Mouse (Mus musculus) forebrain, postnatal 0 days (tissue): ENCODE data around the gene Tmub2. TPM values are rescaled to one million over a fixed set of nuclear protein-coding genes. Genes with fewer than 3 reads are reported as not detected.

Source experiments
- ATAC-seq: fragments of 200-750 bp; cut with Nextera tagmentation; 2 replicates; pipeline ENCODE4 v1.8.0; 2017; ENCODE audit warnings: mild to moderate bottlenecking, moderate library complexity
- DNase-seq: peaks from one replicate; pipeline ENCODE4 v3.0.0-alpha.2; 2015
- H3K27ac ChIP-seq: fragments of 300-500 bp; sonication (generic); 2 replicates; pipeline ENCODE4 v1.5.1; 2014; ENCODE audit warnings: low read depth, mild to moderate bottlenecking, antibody characterized with exemption, low read length, moderate library complexity, mixed read lengths
- H3K27me3 ChIP-seq: fragments of 300-500 bp; sonication (generic); 2 replicates; pipeline ENCODE4 v1.6.1; 2014; ENCODE audit warnings: mild to moderate bottlenecking, low read length, mixed read lengths; ENCODE audit not compliant: insufficient read depth
- H3K36me3 ChIP-seq: fragments of 300-500 bp; sonication (generic); 2 replicates; pipeline ENCODE4 v1.6.1; 2014; ENCODE audit warnings: mild to moderate bottlenecking, moderate library complexity; ENCODE audit not compliant: insufficient read depth
- H3K4me1 ChIP-seq: fragments of 300-500 bp; sonication (generic); 2 replicates; pipeline ENCODE4 v1.6.1; 2014; ENCODE audit warnings: antibody characterized with exemption; ENCODE audit not compliant: insufficient read depth
- H3K4me2 ChIP-seq: fragments of 300-500 bp; sonication (generic); 2 replicates; pipeline ENCODE4 v1.6.1; 2014; ENCODE audit warnings: low read depth, mild to moderate bottlenecking, moderate library complexity
- H3K4me3 ChIP-seq: fragments of 300-500 bp; sonication (generic); 2 replicates; pipeline ENCODE4 v1.5.1; 2014; ENCODE audit warnings: low read depth, low read length, mixed read lengths
- H3K9ac ChIP-seq: fragments of 300-500 bp; sonication (generic); 2 replicates; pipeline ENCODE4 v1.6.1; 2014; ENCODE audit warnings: mild to moderate bottlenecking
- H3K9me3 ChIP-seq: fragments of 300-500 bp; sonication (generic); 2 replicates; pipeline ENCODE4 v1.6.1; 2016; ENCODE audit warnings: low read length
- CTCF ChIP-seq: sonication (generic); IDR thresholded peaks from 2 replicates; pipeline ENCODE4 v1.5.1; 2016; ENCODE audit warnings: antibody characterized with exemption, control low read depth, low read depth
- WGBS: fragments of 180-500 bp; shearing (Covaris S2); extraction: QIAGEN DNeasy Blood & Tissue Kit; methylation state at CpG from one replicate; pipeline ENCODE4 v1.1.7; 2014; 5-methylcytosine and 5-hydroxymethylcytosine counted together
- polyA plus RNA-seq: library from polyadenylated mRNA; unstranded; fragments of >200 nt; fragmentation: Nextera tagmentation; extraction: Ambion mirVana; gene quantifications from 2 replicates; pipeline ENCODE4 v1.2.1, GENCODE M21; 2015
- total RNA-seq: library from RNA; depleted of rRNA; stranded (reverse); fragments of >200 nt; gene quantifications from 2 replicates; pipeline ENCODE4 v1.2.3, GENCODE M21; 2014

Gene Tmub2
- total and polyA plus RNA-seq, 2 experiments from 2014 or later, result 67.0 to 72.5 TPM

GRCm38 (mm10) chr11:102308104-102308503 lies 23.4 kb downstream of the Tmub2 start:
- H3K27ac ChIP-seq, result no peak overlapping the region
- no peak for TF ChIP-seq CTCF
- no peak for ATAC-seq
- H3K9ac ChIP-seq, result no peak overlapping the region
- 87% methylated on average over 9 of the region's 9 CpGs for WGBS
- H3K9me3 ChIP-seq, result no peaks in the 10 kb centered on the region
- H3K4me2 ChIP-seq, result no peak overlapping the region
- H3K27me3 ChIP-seq, result no peaks in the 10 kb centered on the region
- H3K4me3 ChIP-seq, result no peak overlapping the region
- H3K36me3 ChIP-seq, result peaks cover 47% of the 10 kb centered on the region
- no peaks in the 10 kb centered on the region for H3K4me1 ChIP-seq
- DNase-seq, result no peak

GRCm38 (mm10) chr11:102308979-102309378 lies 24.2 kb downstream of the Tmub2 start:
- Histone ChIP-seq H3K36me3 (peaks cover 55% of the 10 kb centered on the region), H3K4me3 (peak overlapping the region; percentile 12; the same call in 1 of the 2 replicates), H3K27ac (0 out of 2 replicates have a peak overlapping the region, but pooled peaks have one; percentile 40), H3K4me2 (peak overlapping the region; percentile 50), H3K4me1 (no peaks in the 10 kb centered on the region), H3K9ac (peak overlapping the region; percentile 22), H3K27me3 (no peaks in the 10 kb centered on the region), H3K9me3 (no peaks in the 10 kb centered on the region)
- ATAC-seq, result peak; percentile 96
- peak; percentile 97 for TF ChIP-seq CTCF
- WGBS, result under 1% methylated on average over 26 of the region's 27 CpGs
- peak; percentile 97 for DNase-seq

- ATAC-seq (no peak), DNase-seq (no peak)
- no peaks in the 10 kb centered on the region for H3K27me3 ChIP-seq
- no peak overlapping the region for H3K9ac ChIP-seq
- H3K4me3 ChIP-seq, result no peak overlapping the region
- no peak overlapping the region for H3K27ac ChIP-seq
- H3K4me1 ChIP-seq, result no peaks in the 10 kb centered on the region
- no peak for TF ChIP-seq CTCF
- H3K36me3 ChIP-seq, result peaks cover 65% of the 10 kb centered on the region
- H3K9me3 ChIP-seq, result no peaks in the 10 kb centered on the region
- WGBS, result 88% methylated on average over 22 of the region's 22 CpGs
- H3K4me2 ChIP-seq, result no peak overlapping the region
Observed at GRCm38 (mm10) chr11:102309821-102310617, 25.3 kb downstream of the Tmub2 start.

- 46% methylated on average over 38 of the region's 38 CpGs for WGBS
- Histone ChIP-seq H3K4me1 (peaks cover 6% of the 10 kb centered on the region; the same call in 1 of the 2 replicates), H3K27ac (no peak overlapping the region), H3K36me3 (peaks cover 69% of the 10 kb centered on the region), H3K27me3 (no peaks in the 10 kb centered on the region), H3K9ac (no peak overlapping the region), H3K9me3 (no peaks in the 10 kb centered on the region), H3K4me3 (no peak overlapping the region), H3K4me2 (no peak overlapping the region)
- TF ChIP-seq CTCF, result no peak
- ATAC-seq, result no peak
- no peak for DNase-seq
Observed at GRCm38 (mm10) chr11:102310768-102311695, 26.3 kb downstream of the Tmub2 start.

- no peaks in the 10 kb centered on the region for H3K27me3 ChIP-seq
- no peaks in the 10 kb centered on the region for H3K9me3 ChIP-seq
- H3K4me1 ChIP-seq, result peaks cover 9% of the 10 kb centered on the region; the same call in 1 of the 2 replicates
- H3K4me2 ChIP-seq, result no peak overlapping the region
- H3K27ac ChIP-seq, result no peak overlapping the region
- WGBS, result 84% methylated on average over 4 of the region's 4 CpGs
- DNase-seq (no peak), ATAC-seq (no peak)
- no peak overlapping the region for H3K9ac ChIP-seq
- no peak overlapping the region for H3K4me3 ChIP-seq
- TF ChIP-seq CTCF, result no peak
- peaks cover 60% of the 10 kb centered on the region for H3K36me3 ChIP-seq
Observed at GRCm38 (mm10) chr11:102311966-102312365, 27.2 kb downstream of the Tmub2 start.

GRCm38 (mm10) chr11:102312586-102312985 lies 27.9 kb downstream of the Tmub2 start:
- Histone ChIP-seq H3K27me3 (no peaks in the 10 kb centered on the region), H3K9me3 (no peaks in the 10 kb centered on the region), H3K4me1 (peaks cover 9% of the 10 kb centered on the region; the same call in 1 of the 2 replicates), H3K4me3 (no peak overlapping the region), H3K9ac (no peak overlapping the region), H3K36me3 (peaks cover 54% of the 10 kb centered on the region), H3K4me2 (no peak overlapping the region), H3K27ac (no peak overlapping the region)
- DNase-seq (no peak), ATAC-seq (no peak)
- 89% methylated on average over 6 of the region's 6 CpGs for WGBS
- TF ChIP-seq CTCF, result no peak

DNA sequence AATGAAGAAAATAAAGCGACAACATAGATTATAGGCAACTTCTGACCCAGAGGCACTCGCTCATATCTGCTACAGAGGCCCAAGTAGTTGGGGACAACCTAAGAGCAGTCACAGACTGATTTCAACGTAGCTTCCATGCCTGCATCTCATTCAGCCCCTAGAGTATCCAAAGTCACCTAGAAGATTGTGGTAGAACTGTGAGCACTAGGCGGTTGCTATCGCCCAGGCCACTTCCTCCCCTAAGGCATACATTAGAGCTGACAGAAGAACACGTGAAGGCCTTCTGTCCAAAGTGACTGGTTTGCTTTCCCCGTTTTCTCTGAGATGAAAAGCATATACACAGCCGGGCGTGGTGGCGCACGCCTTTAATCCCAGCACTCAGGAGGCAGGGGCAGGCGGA lies 29.6 kb downstream of the Tmub2 start:
- ATAC-seq (no peak), DNase-seq (no peak)
- Histone ChIP-seq H3K36me3 (peaks cover 48% of the 10 kb centered on the region), H3K4me3 (no peak overlapping the region), H3K4me1 (peaks cover 9% of the 10 kb centered on the region; the same call in 1 of the 2 replicates), H3K27ac (no peak overlapping the region), H3K4me2 (no peak overlapping the region), H3K27me3 (no peaks in the 10 kb centered on the region), H3K9ac (no peak overlapping the region), H3K9me3 (no peaks in the 10 kb centered on the region)
- 90% methylated on average over 12 of the region's 12 CpGs for WGBS
- no peak for TF ChIP-seq CTCF
